Mouse (Mus musculus) adrenal gland, adult 18-20 months (tissue): ENCODE data around the gene Fgd6. TPM values are rescaled to one million over a fixed set of nuclear protein-coding genes. Genes with fewer than 3 reads are reported as not detected.

Experiments used
- DNase-seq, 2 experiments: peaks; one replicate each; pipeline ENCODE4 v3.0.0; 2021 to 2022; ENCODE audit warnings: low spot score in 2 of 2
- total RNA-seq, 2 experiments: library from RNA; stranded (reverse); gene quantifications; 1 replicate in 1 of 2; 2 replicates in 1 of 2; pipeline ENCODE4 v1.2.3; 2021

Gene Fgd6
- total RNA-seq, 2 experiments from 2014 or later, result 5.1 to 5.2 TPM

- no peak for DNase-seq
These were observed 54.2 kb downstream of the Fgd6 start for GRCm38 (mm10) chr10:94090032-94090431.

GRCm38 (mm10) chr10:94093534-94093933 lies 57.7 kb downstream of the Fgd6 start:
- DNase-seq, result no peak

- no peak for DNase-seq
These were observed 60.1 kb downstream of the Fgd6 start for GRCm38 (mm10) chr10:94095743-94096465.

- no peak for DNase-seq
These were observed 61.5 kb downstream of the Fgd6 start for GRCm38 (mm10) chr10:94097081-94097845.

GRCm38 (mm10) chr10:94098100-94098499 lies 62.3 kb downstream of the Fgd6 start:
- no peak for DNase-seq

- DNase-seq, result no peak
These were observed 69.7 kb downstream of the Fgd6 start for GRCm38 (mm10) chr10:94105498-94105897.

GRCm38 (mm10) chr10:94107168-94107567 lies 71.4 kb downstream of the Fgd6 start:
- DNase-seq, result no peak

GRCm38 (mm10) chr10:94107607-94108006 lies 71.8 kb downstream of the Fgd6 start:
- no peak for DNase-seq

- DNase-seq, result no peak
These were observed 73.0 kb downstream of the Fgd6 start for GRCm38 (mm10) chr10:94108791-94109190.

GRCm38 (mm10) chr10:94110834-94111754 lies 75.3 kb downstream of the Fgd6 start:
- no peak for DNase-seq

- DNase-seq, result no peak
These were observed 76.4 kb downstream of the Fgd6 start for GRCm38 (mm10) chr10:94112207-94112606.

GRCm38 (mm10) chr10:94115893-94116599 lies 80.2 kb downstream of the Fgd6 start:
- DNase-seq, result peak; percentile 59 to 72

- peak in 1 of 2 experiments; percentile 16 for DNase-seq
These were observed 81.1 kb downstream of the Fgd6 start for GRCm38 (mm10) chr10:94116781-94117340.

GRCm38 (mm10) chr10:94117916-94118315 lies 82.1 kb downstream of the Fgd6 start:
- DNase-seq, result no peak

- DNase-seq, result no peak
These were observed 83.2 kb downstream of the Fgd6 start for GRCm38 (mm10) chr10:94118993-94119392.

GRCm38 (mm10) chr10:94120676-94121075 lies 84.9 kb downstream of the Fgd6 start:
- no peak for DNase-seq

GRCm38 (mm10) chr10:94122595-94122994 lies 86.8 kb downstream of the Fgd6 start:
- DNase-seq, result no peak

- DNase-seq, result no peak
These were observed 87.8 kb downstream of the Fgd6 start for GRCm38 (mm10) chr10:94123581-94123980.

- DNase-seq, result no peak
These were observed 88.6 kb downstream of the Fgd6 start for GRCm38 (mm10) chr10:94124376-94124775.

- no peak for DNase-seq
These were observed 93.9 kb downstream of the Fgd6 start for GRCm38 (mm10) chr10:94129680-94130119.
